Mouse (Mus musculus) lung, embryonic 14.5 days (tissue): ENCODE results near the gene Ankrd13d. TPM values are rescaled to one million over a fixed set of nuclear protein-coding genes. Genes with fewer than 3 reads are reported as not detected.
A peak's percentile ranks its signal among the peaks of the same experiment; 100 is the strongest.

Source experiments
- ATAC-seq: fragments of 200-750 bp; cut with Nextera tagmentation; 2 replicates; pipeline ENCODE4 v1.8.0; 2017; ENCODE audit warnings: mild to moderate bottlenecking, moderate TSS enrichment, moderate library complexity; ENCODE audit not compliant: insufficient read depth
- DNase-seq: peaks from one replicate; pipeline ENCODE4 v3.0.0-alpha.2; 2015
- H3K27ac ChIP-seq: fragments of 300-500 bp; sonication (generic); 2 replicates; pipeline ENCODE4 v1.5.1; 2014; ENCODE audit warnings: low read depth, mild to moderate bottlenecking, moderate library complexity
- H3K27me3 ChIP-seq: fragments of 300-500 bp; sonication (generic); 2 replicates; pipeline ENCODE4 v1.6.1; 2014; ENCODE audit warnings: low read length, control low read depth; ENCODE audit not compliant: insufficient read depth
- H3K36me3 ChIP-seq: fragments of 300-500 bp; sonication (generic); 2 replicates; pipeline ENCODE4 v1.6.1; 2014; ENCODE audit warnings: control low read depth; ENCODE audit not compliant: insufficient read depth
- H3K4me1 ChIP-seq: fragments of 300-500 bp; sonication (generic); 2 replicates; pipeline ENCODE4 v1.6.1; 2014; ENCODE audit warnings: antibody characterized with exemption, control low read depth; ENCODE audit not compliant: insufficient read depth
- H3K4me2 ChIP-seq: fragments of 300-500 bp; sonication (generic); 2 replicates; pipeline ENCODE4 v1.6.1; 2014; ENCODE audit warnings: mild to moderate bottlenecking
- H3K4me3 ChIP-seq: fragments of 300-500 bp; sonication (generic); 2 replicates; pipeline ENCODE4 v1.5.1; 2014; ENCODE audit warnings: low read depth, low read length
- H3K9ac ChIP-seq: fragments of 300-500 bp; sonication (generic); 2 replicates; pipeline ENCODE4 v1.6.1; 2014
- H3K9me3 ChIP-seq: fragments of 300-500 bp; sonication (generic); 2 replicates; pipeline ENCODE4 v1.6.1; 2016; ENCODE audit warnings: low read depth, low read length, control low read depth
- CTCF ChIP-seq: IDR thresholded peaks from 2 replicates; pipeline ENCODE4 v1.5.1; 2016; ENCODE audit warnings: antibody characterized with exemption, low read depth
- WGBS: fragments of 180-500 bp; shearing (Covaris S2); extraction: QIAGEN DNeasy Blood & Tissue Kit; methylation state at CpG from one replicate; pipeline ENCODE4 v1.1.7; 2014; 5-methylcytosine and 5-hydroxymethylcytosine counted together
- polyA plus RNA-seq: library from polyadenylated mRNA; unstranded; fragments of >200 nt; fragmentation: Nextera tagmentation; extraction: Ambion mirVana; gene quantifications from 2 replicates; pipeline ENCODE4 v1.2.1, GENCODE M21; 2014

Gene Ankrd13d
- polyA plus RNA-seq, 1 experiment from 2014 or later: 2.8 TPM

- H3K36me3 ChIP-seq: peaks cover 98% of the 10 kb centered on the region
- no peak overlapping the region for H3K27ac ChIP-seq
- H3K9ac ChIP-seq: no peak overlapping the region
- TF ChIP-seq CTCF: no peak
- 95% methylated on average over 3 of the region's 3 CpGs for WGBS
- H3K4me3 ChIP-seq: no peak overlapping the region
- no peaks in the 10 kb centered on the region for H3K9me3 ChIP-seq
- ATAC-seq (no peak), DNase-seq (no peak)
- no peaks in the 10 kb centered on the region for H3K27me3 ChIP-seq
- H3K4me2 ChIP-seq: no peak overlapping the region
- H3K4me1 ChIP-seq: no peaks in the 10 kb centered on the region
Measured at GRCm38 (mm10) chr19:4322134-4322533, 39.2 kb upstream of the Ankrd13d start.

GRCm38 (mm10) chr19:4321622-4322021 lies 38.7 kb upstream of the Ankrd13d start:
- Histone ChIP-seq H3K4me1 (no peaks in the 10 kb centered on the region), H3K4me3 (no peak overlapping the region), H3K36me3 (peaks cover 98% of the 10 kb centered on the region), H3K9ac (no peak overlapping the region), H3K27me3 (no peaks in the 10 kb centered on the region), H3K27ac (no peak overlapping the region), H3K9me3 (no peaks in the 10 kb centered on the region), H3K4me2 (no peak overlapping the region)
- ATAC-seq: no peak
- 100% methylated on average over 1 of the region's 1 CpGs for WGBS
- TF ChIP-seq CTCF: no peak
- DNase-seq: no peak

GRCm38 (mm10) chr19:4319272-4319671 lies 36.3 kb upstream of the Ankrd13d start:
- Histone ChIP-seq H3K9ac (no peak overlapping the region), H3K4me1 (no peaks in the 10 kb centered on the region), H3K4me3 (no peak overlapping the region), H3K27me3 (no peaks in the 10 kb centered on the region), H3K36me3 (peaks cover 92% of the 10 kb centered on the region), H3K9me3 (no peaks in the 10 kb centered on the region), H3K4me2 (no peak overlapping the region), H3K27ac (no peak overlapping the region)
- ATAC-seq: no peak
- DNase-seq: no peak
- TF ChIP-seq CTCF: no peak
- WGBS: 67% methylated on average over 4 of the region's 4 CpGs

GRCm38 (mm10) chr19:4317181-4317580 lies 34.2 kb upstream of the Ankrd13d start:
- no peak overlapping the region for H3K9ac ChIP-seq
- WGBS: 89% methylated on average over 3 of the region's 3 CpGs
- no peaks in the 10 kb centered on the region for H3K27me3 ChIP-seq
- no peaks in the 10 kb centered on the region for H3K4me1 ChIP-seq
- no peak overlapping the region for H3K4me2 ChIP-seq
- no peak overlapping the region for H3K4me3 ChIP-seq
- DNase-seq (no peak), ATAC-seq (no peak)
- H3K9me3 ChIP-seq: no peaks in the 10 kb centered on the region
- H3K27ac ChIP-seq: no peak overlapping the region
- peaks cover 80% of the 10 kb centered on the region for H3K36me3 ChIP-seq
- TF ChIP-seq CTCF: no peak

GRCm38 (mm10) chr19:4315223-4315944 lies 32.4 kb upstream of the Ankrd13d start:
- WGBS: 54% methylated on average over 6 of the region's 6 CpGs
- no peak overlapping the region for H3K9ac ChIP-seq
- H3K9me3 ChIP-seq: no peaks in the 10 kb centered on the region
- DNase-seq: peak; percentile 62
- peaks cover 63% of the 10 kb centered on the region for H3K36me3 ChIP-seq
- no peaks in the 10 kb centered on the region for H3K27me3 ChIP-seq
- H3K4me2 ChIP-seq: no peak overlapping the region
- no peak overlapping the region for H3K27ac ChIP-seq
- ATAC-seq: peak; percentile 48; the same call in 1 of the 2 replicates
- H3K4me3 ChIP-seq: no peak overlapping the region
- no peaks in the 10 kb centered on the region for H3K4me1 ChIP-seq
- TF ChIP-seq CTCF: no peak

GRCm38 (mm10) chr19:4309776-4310185 lies 26.8 kb upstream of the Ankrd13d start:
- Histone ChIP-seq H3K27me3 (no peaks in the 10 kb centered on the region), H3K9me3 (no peaks in the 10 kb centered on the region), H3K36me3 (peaks cover 13% of the 10 kb centered on the region), H3K27ac (no peak overlapping the region), H3K4me3 (no peak overlapping the region), H3K4me2 (no peak overlapping the region), H3K9ac (no peak overlapping the region), H3K4me1 (peaks cover 2% of the 10 kb centered on the region)
- ATAC-seq (peak; percentile 15; the same call in 1 of the 2 replicates), DNase-seq (peak; percentile 87)
- peak; percentile 84 for TF ChIP-seq CTCF

- ATAC-seq (no peak), DNase-seq (no peak)
- H3K36me3 ChIP-seq: peaks cover 9% of the 10 kb centered on the region
- no peak overlapping the region for H3K4me3 ChIP-seq
- H3K4me1 ChIP-seq: peaks cover 7% of the 10 kb centered on the region
- TF ChIP-seq CTCF: no peak
- WGBS: 88% methylated on average over 4 of the region's 4 CpGs
- no peak overlapping the region for H3K9ac ChIP-seq
- H3K4me2 ChIP-seq: no peak overlapping the region
- H3K27me3 ChIP-seq: no peaks in the 10 kb centered on the region
- no peaks in the 10 kb centered on the region for H3K9me3 ChIP-seq
- no peak overlapping the region for H3K27ac ChIP-seq
Measured at GRCm38 (mm10) chr19:4309302-4309701, 26.4 kb upstream of the Ankrd13d start.
